Mouse (Mus musculus) lung, postnatal 0 days (tissue): ENCODE measurements around the gene Chic2.

Experiments
- CTCF ChIP-seq: IDR thresholded peaks from 2 replicates; pipeline ENCODE4 v1.5.1; 2016; ENCODE audit warnings: antibody characterized with exemption, mild to moderate bottlenecking
- EP300 ChIP-seq: IDR thresholded peaks from 2 replicates; pipeline ENCODE4 v1.6.1; 2016; ENCODE audit warnings: antibody characterized with exemption, mild to moderate bottlenecking, control low read depth

- TF ChIP-seq CTCF (no peak), EP300 (no peak)
These were observed 26.2 kb upstream of the Chic2 start for GRCm38 (mm10) chr5:75070656-75071375.
